Mouse (Mus musculus) E14TG2a.4 (cell line): ENCODE data around the gene Kbtbd7.

Source experiments
- CTCF ChIP-seq: conservative IDR thresholded peaks from 2 replicates; pipeline ENCODE4 v1.5.1; 2014; ENCODE audit warnings: low read length
- NANOG ChIP-seq: IDR thresholded peaks from 2 replicates; pipeline ENCODE4 v1.6.1; 2014; ENCODE audit warnings: borderline replicate concordance, low read length, mixed read lengths
- POU5F1 ChIP-seq: IDR thresholded peaks from 2 replicates; pipeline ENCODE4 v1.6.1; 2014; ENCODE audit warnings: low read length, borderline replicate concordance

GRCm38 (mm10) chr14:79394564-79394963, 31.7 kb upstream of the Kbtbd7 start:
- peak; percentile 60 for TF ChIP-seq CTCF
- TF ChIP-seq POU5F1 = no peak
- TF ChIP-seq NANOG = no peak
